Mouse (Mus musculus) urinary bladder, adult 2 months (tissue): ENCODE results near the gene Pitpna. TPM values are rescaled to one million over a fixed set of nuclear protein-coding genes. Genes with fewer than 3 reads are reported as not detected.

ENCODE experiments used
- DNase-seq: peaks from one replicate; pipeline ENCODE4 v3.0.0; 2022; ENCODE audit warnings: low spot score
- polyA plus RNA-seq: library from polyadenylated mRNA; depleted of rRNA; stranded (reverse); fragments of >200 nt; gene quantifications from 2 replicates; pipeline ENCODE4 v1.2.3, GENCODE M21; 2012

The Pitpna gene
- polyA plus RNA-seq, 1 experiment = 148 TPM

- no peak for DNase-seq
Measured at GRCm38 (mm10) chr11:75631561-75632225, 43.8 kb downstream of the Pitpna start.

GRCm38 (mm10) chr11:75632921-75633320 is 45.0 kb downstream of the Pitpna start:
- DNase-seq = no peak

GRCm38 (mm10) chr11:75634801-75635200 is 46.9 kb downstream of the Pitpna start:
- no peak for DNase-seq

GRCm38 (mm10) chr11:75635315-75635714 is 47.4 kb downstream of the Pitpna start:
- DNase-seq = no peak

- no peak for DNase-seq
Measured at GRCm38 (mm10) chr11:75643323-75643722, 55.4 kb downstream of the Pitpna start.

GRCm38 (mm10) chr11:75644684-75645083 is 56.8 kb downstream of the Pitpna start:
- DNase-seq = no peak

GRCm38 (mm10) chr11:75647681-75648211 is 59.8 kb downstream of the Pitpna start:
- no peak for DNase-seq

- no peak for DNase-seq
Measured at GRCm38 (mm10) chr11:75649155-75649561, 61.3 kb downstream of the Pitpna start.

GRCm38 (mm10) chr11:75650311-75650710 is 62.4 kb downstream of the Pitpna start, which contains the start of gene Myo1c:
Myo1c (plus strand) TSS chr11:75650504.
- DNase-seq = no peak

- no peak for DNase-seq
Measured at GRCm38 (mm10) chr11:75650958-75651425, 63.1 kb downstream of the Pitpna start.

GRCm38 (mm10) chr11:75651426-75652221 is 63.7 kb downstream of the Pitpna start:
- DNase-seq = peak; percentile 79

- no peak for DNase-seq
Measured at GRCm38 (mm10) chr11:75652222-75652941, 64.5 kb downstream of the Pitpna start.

GRCm38 (mm10) chr11:75652942-75653684 is 65.2 kb downstream of the Pitpna start:
- no peak for DNase-seq

GRCm38 (mm10) chr11:75653781-75654470 is 66.0 kb downstream of the Pitpna start:
- DNase-seq = peak; percentile 87

- DNase-seq = no peak
Measured at GRCm38 (mm10) chr11:75654471-75655390, 66.8 kb downstream of the Pitpna start.

GRCm38 (mm10) chr11:75655621-75656545 is 68.0 kb downstream of the Pitpna start:
- DNase-seq = peak; percentile 85

- no peak for DNase-seq
Measured at GRCm38 (mm10) chr11:75656621-75657590, 69.0 kb downstream of the Pitpna start.
